Mouse (Mus musculus): ENCODE measurements around the gene Cenpj.
A peak's percentile ranks its signal among the peaks of the same experiment; 100 is the strongest.

Cenpj gene

GRCm38 (mm10) chr14:56575416-56575815 lies at the start of gene Cenpj, which contains the start of gene Parp4:
Gene Cenpj, minus strand, starts transcription at chr14:56575425.
Gene Parp4, plus strand, starts transcription at chr14:56575619.
- peak; percentile 27 to 45 for DNase-seq (ENCODE audit: low spot score in 2 of 2)

GRCm38 (mm10) chr14:56620425-56620824 lies 45.2 kb upstream of the Cenpj start:
- DNase-seq (ENCODE audit: low spot score in 2 of 2), result no peak

- no peak for DNase-seq (ENCODE audit: low spot score in 2 of 2)
Observed at GRCm38 (mm10) chr14:56617470-56617869, 42.2 kb upstream of the Cenpj start.

GRCm38 (mm10) chr14:56613212-56613611 lies 38.0 kb upstream of the Cenpj start:
- no peak for DNase-seq (ENCODE audit: low spot score in 2 of 2)

- DNase-seq (ENCODE audit: low spot score in 2 of 2), result no peak
Observed at GRCm38 (mm10) chr14:56605136-56605535, 29.9 kb upstream of the Cenpj start.

GRCm38 (mm10) chr14:56604438-56604837 lies 29.2 kb upstream of the Cenpj start:
- no peak for DNase-seq (ENCODE audit: low spot score in 2 of 2)

GRCm38 (mm10) chr14:56602069-56602468 lies 26.8 kb upstream of the Cenpj start:
- no peak for DNase-seq (ENCODE audit: low spot score in 2 of 2)

GRCm38 (mm10) chr14:56598759-56599158 lies 23.5 kb upstream of the Cenpj start:
- DNase-seq (ENCODE audit: low spot score in 2 of 2), result peak in 1 of 2 experiments; percentile 10

GRCm38 (mm10) chr14:56594811-56595210 lies 19.6 kb upstream of the Cenpj start:
- DNase-seq (ENCODE audit: low spot score in 2 of 2), result no peak

GRCm38 (mm10) chr14:56592191-56592590 lies 17.0 kb upstream of the Cenpj start:
- DNase-seq (ENCODE audit: low spot score in 2 of 2), result no peak

- no peak for DNase-seq (ENCODE audit: low spot score in 2 of 2)
Observed at GRCm38 (mm10) chr14:56582294-56582693, 7.1 kb upstream of the Cenpj start.

- DNase-seq (ENCODE audit: low spot score in 2 of 2), result no peak
Observed at GRCm38 (mm10) chr14:56581117-56581516, 5.9 kb upstream of the Cenpj start.

- DNase-seq (ENCODE audit: low spot score in 2 of 2), result no peak
Observed at GRCm38 (mm10) chr14:56579011-56579410, 3.8 kb upstream of the Cenpj start.

GRCm38 (mm10) chr14:56575969-56576901 lies 1.0 kb upstream of the Cenpj start:
- DNase-seq (ENCODE audit: low spot score in 2 of 2), result no peak

GRCm38 (mm10) chr14:56572546-56572945 lies 2.7 kb downstream of the Cenpj start:
- DNase-seq (ENCODE audit: low spot score in 2 of 2), result no peak

GRCm38 (mm10) chr14:56571310-56572093 lies 3.7 kb downstream of the Cenpj start:
- DNase-seq (ENCODE audit: low spot score in 2 of 2), result peak; percentile 94 to 96

- DNase-seq (ENCODE audit: low spot score in 2 of 2), result no peak
Observed at GRCm38 (mm10) chr14:56569041-56569440, 6.2 kb downstream of the Cenpj start.

- DNase-seq (ENCODE audit: low spot score in 2 of 2), result no peak
Observed at GRCm38 (mm10) chr14:56567476-56567875, 7.7 kb downstream of the Cenpj start.

- no peak for DNase-seq (ENCODE audit: low spot score in 2 of 2)
Observed at GRCm38 (mm10) chr14:56559134-56559533, 16.1 kb downstream of the Cenpj start.

GRCm38 (mm10) chr14:56554716-56555115 lies 20.5 kb downstream of the Cenpj start:
- no peak for DNase-seq (ENCODE audit: low spot score in 2 of 2)

GRCm38 (mm10) chr14:56553331-56553730 lies 21.9 kb downstream of the Cenpj start:
- DNase-seq (ENCODE audit: low spot score in 2 of 2), result no peak

- no peak for DNase-seq (ENCODE audit: low spot score in 2 of 2)
Observed at GRCm38 (mm10) chr14:56552924-56553323, 22.3 kb downstream of the Cenpj start.

GRCm38 (mm10) chr14:56550960-56551359 lies 24.3 kb downstream of the Cenpj start:
- DNase-seq (ENCODE audit: low spot score in 2 of 2), result no peak
